Mouse (Mus musculus) heart, embryonic 15.5 days (tissue): ENCODE data around the gene Bglap. TPM values are rescaled to one million over a fixed set of nuclear protein-coding genes. Genes with fewer than 3 reads are reported as not detected.
A peak's percentile ranks its signal among the peaks of the same experiment; 100 is the strongest.

Experiments used
- ATAC-seq: fragments of 200-750 bp; cut with Nextera tagmentation; replicated peaks from 2 replicates; pipeline ENCODE4 v1.8.0; 2017; ENCODE audit warnings: low read depth, moderate TSS enrichment; ENCODE audit not compliant: insufficient number of reproducible peaks, insufficient read depth, low FRiP score
- H3K27ac ChIP-seq: fragments of 300-500 bp; sonication (generic); 2 replicates; pipeline ENCODE4 v1.5.1; 2015; ENCODE audit warnings: mild to moderate bottlenecking, inconsistent platforms
- H3K27me3 ChIP-seq: fragments of 300-500 bp; sonication (generic); 2 replicates; pipeline ENCODE4 v1.6.1; 2015; ENCODE audit warnings: inconsistent platforms
- H3K36me3 ChIP-seq: fragments of 300-500 bp; sonication (generic); 2 replicates; pipeline ENCODE4 v1.6.1; 2015; ENCODE audit warnings: mild to moderate bottlenecking, inconsistent platforms
- H3K4me1 ChIP-seq: fragments of 300-500 bp; sonication (generic); replicated peaks from 2 replicates; pipeline ENCODE4 v1.6.1; 2015; ENCODE audit warnings: inconsistent platforms
- H3K4me2 ChIP-seq: fragments of 300-500 bp; sonication (generic); 2 replicates; pipeline ENCODE4 v1.6.1; 2015; ENCODE audit warnings: inconsistent platforms, mild to moderate bottlenecking, moderate library complexity
- H3K4me3 ChIP-seq: fragments of 300-500 bp; sonication (generic); 2 replicates; pipeline ENCODE4 v1.5.1; 2015; ENCODE audit warnings: mild to moderate bottlenecking, inconsistent platforms
- H3K9ac ChIP-seq: fragments of 300-500 bp; sonication (generic); 2 replicates; pipeline ENCODE4 v1.6.1; 2015; ENCODE audit warnings: mild to moderate bottlenecking, inconsistent platforms
- H3K9me3 ChIP-seq: fragments of 300-500 bp; sonication (generic); replicated peaks from 2 replicates; pipeline ENCODE4 v1.6.1; 2016; ENCODE audit warnings: inconsistent platforms
- whole genome bisulfite sequencing: fragments of 180-500 bp; shearing (Covaris S2); methylation state at CpG from one replicate; pipeline ENCODE4 v1.1.7; 2015; ENCODE audit warnings: mixed read lengths; 5-methylcytosine and 5-hydroxymethylcytosine counted together
- polyA plus RNA-seq: library from polyadenylated mRNA; unstranded; fragments of >200 nt; fragmentation: Nextera tagmentation; extraction: Ambion mirVana; gene quantifications from 2 replicates; pipeline ENCODE4 v1.2.1, GENCODE M21; 2015

Gene Bglap
- polyA plus RNA-seq, 1 experiment from 2014 or later, result not detected

DNA sequence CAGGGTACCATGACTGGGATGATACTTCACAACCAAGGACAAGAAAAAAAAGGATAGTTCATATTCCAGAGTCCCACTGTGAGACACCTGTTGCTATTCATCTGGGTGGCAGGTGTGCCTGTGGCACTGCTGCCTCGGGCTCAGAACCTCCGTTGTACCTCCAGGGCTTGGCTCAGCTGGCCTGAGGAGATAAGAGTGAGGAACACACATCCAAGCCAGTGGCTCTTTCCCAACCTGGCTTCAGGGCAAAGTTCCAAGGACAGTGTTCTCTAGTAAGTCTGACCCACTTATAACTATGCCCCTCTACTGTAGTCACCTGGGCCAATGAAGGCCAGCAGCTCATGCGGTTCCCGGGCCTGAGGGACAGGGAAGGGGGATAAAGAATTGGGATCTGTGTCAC lies 27.4 kb upstream of the Bglap start:
- WGBS, result 86% methylated on average over 4 of the region's 4 CpGs
- H3K4me2 ChIP-seq, result no peak overlapping the region

DNA sequence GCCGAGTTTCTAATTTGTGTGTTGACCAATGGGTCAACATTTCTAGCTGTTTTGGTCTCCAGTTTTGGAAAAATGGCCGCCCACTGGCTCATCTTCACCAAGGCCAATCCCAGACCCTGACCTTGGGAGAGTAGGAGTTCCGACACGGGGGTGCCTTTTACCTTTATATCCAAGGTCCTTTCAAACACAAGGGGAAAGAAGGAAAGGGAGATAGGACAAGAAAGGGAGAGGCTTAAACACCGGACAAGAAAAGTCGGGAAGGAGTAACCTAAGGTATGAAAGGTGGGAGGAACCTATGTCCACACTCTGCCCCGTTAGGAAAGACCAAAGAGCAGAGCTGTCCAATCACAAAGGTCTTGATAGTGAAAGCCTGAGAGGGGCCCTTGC lies 26.4 kb upstream of the Bglap start:
- H3K9me3 ChIP-seq, result no peaks in the 10 kb centered on the region
- H3K4me3 ChIP-seq, result peak overlapping the region; percentile 68
- peak overlapping the region; percentile 96 for H3K27ac ChIP-seq
- peaks cover 23% of the 10 kb centered on the region; the same call in 1 of the 2 replicates for H3K36me3 ChIP-seq
- ATAC-seq, result no peak
- H3K4me1 ChIP-seq, result peaks cover 31% of the 10 kb centered on the region
- H3K27me3 ChIP-seq, result no peaks in the 10 kb centered on the region
- H3K9ac ChIP-seq, result peak overlapping the region; percentile 18; the same call in 1 of the 2 replicates
- peak overlapping the region; percentile 75 for H3K4me2 ChIP-seq
- 19% methylated on average over 7 of the region's 7 CpGs for whole genome bisulfite sequencing

More for the DNA sequence above, 27.4 kb upstream of the Bglap start:
- peaks cover 31% of the 10 kb centered on the region for H3K4me1 ChIP-seq
- no peak for ATAC-seq
- H3K9ac ChIP-seq, result no peak overlapping the region
- no peak overlapping the region for H3K4me3 ChIP-seq
- no peaks in the 10 kb centered on the region for H3K9me3 ChIP-seq
- H3K27me3 ChIP-seq, result no peaks in the 10 kb centered on the region
- H3K36me3 ChIP-seq, result peaks cover 32% of the 10 kb centered on the region; the same call in 1 of the 2 replicates
- H3K27ac ChIP-seq, result no peak overlapping the region

DNA sequence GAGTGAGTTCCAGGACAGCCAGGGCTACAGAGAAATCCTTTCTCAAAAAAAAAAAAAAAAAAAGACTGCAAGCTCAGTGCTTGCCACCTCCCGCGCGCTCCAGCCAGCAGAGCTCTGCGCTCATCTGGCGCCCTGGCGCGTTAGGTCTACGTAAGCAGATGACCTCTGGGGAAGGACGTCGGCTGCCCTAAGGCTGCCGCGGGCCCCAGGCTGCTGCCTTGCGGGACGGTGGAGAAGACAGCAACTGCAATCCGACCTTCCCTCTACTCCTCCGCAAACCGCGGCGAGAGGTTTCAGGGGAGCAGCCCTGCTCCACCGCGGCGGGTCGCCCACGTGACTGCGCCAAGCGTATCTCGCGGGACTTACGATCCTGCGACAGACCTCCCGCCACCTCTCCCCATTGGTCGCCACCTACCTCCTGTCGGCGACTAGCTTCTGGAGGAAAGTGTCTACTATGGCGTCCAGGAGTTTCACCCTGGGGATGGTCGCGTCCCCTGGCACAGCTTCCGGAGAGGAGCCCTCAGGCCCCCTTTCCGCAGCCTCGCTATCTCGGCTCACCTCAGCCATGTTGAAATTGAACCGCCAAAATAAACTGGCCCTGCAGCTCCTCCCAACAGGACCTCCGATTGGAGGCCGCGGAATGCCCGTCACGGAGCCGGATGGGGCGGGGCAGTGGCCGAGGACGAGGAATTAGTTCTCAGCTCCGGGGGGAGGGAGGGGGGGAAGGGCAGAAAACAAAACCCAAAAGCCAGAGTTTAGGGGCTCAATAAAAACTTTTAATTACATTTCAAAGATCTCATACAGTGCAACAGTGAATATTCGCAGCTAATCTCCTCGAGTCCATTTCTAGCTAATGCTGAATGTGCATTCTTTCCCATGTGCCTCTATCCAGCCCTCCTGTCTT lies 25.7 kb upstream of the Bglap start, which contains the start of gene Pmf1:
Pmf1 (minus strand) TSS at position 591 of the 904 bp plus-strand sequence.
- ATAC-seq, result peak; percentile 90
- WGBS, result under 1% methylated on average over 54 of the region's 54 CpGs
- Histone ChIP-seq H3K4me3 (peak within 1 kb of the TSS; percentile 68), H3K4me2 (peak within 1 kb of the TSS; percentile 75), H3K9me3 (no peaks in the 10 kb centered on the region), H3K9ac (peak within 1 kb of the TSS; percentile 82), H3K27ac (peak within 1 kb of the TSS; percentile 96), H3K36me3 (peaks cover 18% of the 10 kb centered on the region; the same call in 1 of the 2 replicates), H3K4me1 (peaks cover 31% of the 10 kb centered on the region), H3K27me3 (no peaks in the 10 kb centered on the region)

DNA sequence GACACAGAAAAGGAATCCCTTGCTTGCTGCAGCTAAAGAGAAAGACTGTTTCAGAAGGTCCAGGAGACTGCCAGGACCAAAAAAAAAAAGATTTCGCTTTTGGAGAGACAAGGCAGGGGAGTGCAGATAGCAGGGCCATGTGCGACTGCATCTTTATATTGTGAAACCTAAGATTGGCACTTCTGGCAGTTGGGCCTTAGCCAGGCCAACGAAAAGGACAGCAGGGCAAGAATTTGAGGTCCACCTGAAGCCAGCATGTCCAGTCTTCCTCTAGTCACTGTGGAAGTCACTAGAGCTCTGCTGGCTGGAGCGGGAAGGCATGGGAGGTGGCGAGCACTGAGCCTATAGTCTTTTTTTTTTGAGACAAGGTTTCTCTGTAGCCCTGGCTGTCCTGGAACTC lies 24.7 kb upstream of the Bglap start:
- H3K4me1 ChIP-seq, result peaks cover 31% of the 10 kb centered on the region
- ATAC-seq, result no peak
- H3K9me3 ChIP-seq, result no peaks in the 10 kb centered on the region
- peaks cover 15% of the 10 kb centered on the region; the same call in 1 of the 2 replicates for H3K36me3 ChIP-seq
- H3K27me3 ChIP-seq, result no peaks in the 10 kb centered on the region
- peak overlapping the region; percentile 75 for H3K4me2 ChIP-seq
- H3K4me3 ChIP-seq, result peak overlapping the region; percentile 68
- peak overlapping the region; percentile 96 for H3K27ac ChIP-seq
- 47% methylated on average over 5 of the region's 5 CpGs for WGBS
- peak overlapping the region; percentile 82 for H3K9ac ChIP-seq

GRCm38 (mm10) chr3:88407529-88407928 lies 23.3 kb upstream of the Bglap start:
- no peak overlapping the region for H3K4me2 ChIP-seq
- no peak overlapping the region for H3K4me3 ChIP-seq
- peaks cover 12% of the 10 kb centered on the region; the same call in 1 of the 2 replicates for H3K36me3 ChIP-seq
- H3K9ac ChIP-seq, result no peak overlapping the region
- ATAC-seq, result no peak
- no peak overlapping the region for H3K27ac ChIP-seq
- peaks cover 31% of the 10 kb centered on the region for H3K4me1 ChIP-seq
- no peaks in the 10 kb centered on the region for H3K9me3 ChIP-seq
- WGBS, result 50% methylated on average over 7 of the region's 7 CpGs
- no peaks in the 10 kb centered on the region for H3K27me3 ChIP-seq

GRCm38 (mm10) chr3:88407090-88407489 lies 22.8 kb upstream of the Bglap start:
- peaks cover 31% of the 10 kb centered on the region for H3K4me1 ChIP-seq
- H3K4me2 ChIP-seq, result no peak overlapping the region
- H3K9me3 ChIP-seq, result no peaks in the 10 kb centered on the region
- H3K9ac ChIP-seq, result no peak overlapping the region
- H3K27ac ChIP-seq, result no peak overlapping the region
- H3K36me3 ChIP-seq, result peaks cover 8% of the 10 kb centered on the region; the same call in 1 of the 2 replicates
- 0% methylated on average over 2 of the region's 2 CpGs for WGBS
- ATAC-seq, result no peak
- H3K4me3 ChIP-seq, result no peak overlapping the region
- no peaks in the 10 kb centered on the region for H3K27me3 ChIP-seq

GRCm38 (mm10) chr3:88403522-88404230 lies 19.4 kb upstream of the Bglap start:
- no peaks in the 10 kb centered on the region for H3K9me3 ChIP-seq
- ATAC-seq, result no peak
- H3K27me3 ChIP-seq, result no peaks in the 10 kb centered on the region
- no peak overlapping the region for H3K27ac ChIP-seq
- WGBS, result 89% methylated on average over 10 of the region's 10 CpGs
- no peak overlapping the region for H3K4me3 ChIP-seq
- no peak overlapping the region for H3K9ac ChIP-seq
- H3K4me1 ChIP-seq, result peaks cover 15% of the 10 kb centered on the region
- H3K4me2 ChIP-seq, result no peak overlapping the region
- peaks cover 6% of the 10 kb centered on the region; the same call in 1 of the 2 replicates for H3K36me3 ChIP-seq

- Histone ChIP-seq H3K9me3 (no peaks in the 10 kb centered on the region), H3K4me1 (no peaks in the 10 kb centered on the region), H3K27me3 (no peaks in the 10 kb centered on the region), H3K4me3 (no peak overlapping the region), H3K4me2 (no peak overlapping the region), H3K9ac (no peak overlapping the region), H3K36me3 (peaks cover 17% of the 10 kb centered on the region), H3K27ac (no peak overlapping the region)
- WGBS, result 82% methylated on average over 2 of the region's 2 CpGs
- ATAC-seq, result no peak
Measured at GRCm38 (mm10) chr3:88398666-88399065, 14.4 kb upstream of the Bglap start.

GRCm38 (mm10) chr3:88395742-88396141 lies 11.5 kb upstream of the Bglap start:
- no peaks in the 10 kb centered on the region for H3K27me3 ChIP-seq
- H3K4me3 ChIP-seq, result no peak overlapping the region
- H3K9me3 ChIP-seq, result no peaks in the 10 kb centered on the region
- no peak overlapping the region for H3K27ac ChIP-seq
- H3K9ac ChIP-seq, result no peak overlapping the region
- peaks cover 15% of the 10 kb centered on the region for H3K36me3 ChIP-seq
- H3K4me1 ChIP-seq, result no peaks in the 10 kb centered on the region
- no peak for ATAC-seq
- no peak overlapping the region for H3K4me2 ChIP-seq
- 89% methylated on average over 8 of the region's 8 CpGs for WGBS

- no peak overlapping the region for H3K4me3 ChIP-seq
- no peaks in the 10 kb centered on the region for H3K9me3 ChIP-seq
- no peaks in the 10 kb centered on the region for H3K4me1 ChIP-seq
- H3K27ac ChIP-seq, result no peak overlapping the region
- 93% methylated on average over 6 of the region's 6 CpGs for WGBS
- peaks cover 17% of the 10 kb centered on the region for H3K36me3 ChIP-seq
- no peaks in the 10 kb centered on the region for H3K27me3 ChIP-seq
- H3K4me2 ChIP-seq, result no peak overlapping the region
- H3K9ac ChIP-seq, result no peak overlapping the region
- ATAC-seq, result no peak
Measured at GRCm38 (mm10) chr3:88395288-88395687, 11.0 kb upstream of the Bglap start.

- H3K27me3 ChIP-seq, result no peaks in the 10 kb centered on the region
- ATAC-seq, result 0 out of 2 replicates have a peak, but pooled peaks have one; percentile 35
- H3K27ac ChIP-seq, result no peak overlapping the region
- no peak overlapping the region for H3K4me2 ChIP-seq
- 79% methylated on average over 9 of the region's 9 CpGs for WGBS
- H3K9me3 ChIP-seq, result no peaks in the 10 kb centered on the region
- no peak overlapping the region for H3K4me3 ChIP-seq
- peaks cover 17% of the 10 kb centered on the region for H3K36me3 ChIP-seq
- H3K4me1 ChIP-seq, result no peaks in the 10 kb centered on the region
- H3K9ac ChIP-seq, result no peak overlapping the region
Measured at GRCm38 (mm10) chr3:88393776-88394375, 9.6 kb upstream of the Bglap start.
